ENCODE assay signal across 12 mouse cellular contexts in the genomic region with DNA sequence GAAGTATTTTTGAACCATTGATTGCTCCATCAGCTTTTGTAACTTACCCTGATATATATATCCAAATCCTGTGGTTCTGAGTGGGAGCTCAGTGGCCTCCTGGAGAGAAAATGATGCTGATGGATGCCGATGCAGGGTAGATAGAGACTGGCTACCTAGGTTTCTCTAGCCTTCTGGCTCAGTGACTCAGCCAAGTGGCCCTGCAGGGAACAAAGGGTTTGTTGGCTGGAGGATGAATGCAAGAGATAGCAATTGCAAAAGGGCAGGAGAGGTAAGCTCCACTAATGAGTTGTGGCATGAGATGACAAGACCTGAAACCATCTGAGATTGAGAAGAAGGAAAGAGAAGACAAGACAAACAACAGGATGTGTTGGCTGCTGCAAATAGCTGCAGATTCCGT.
"Had no signal": no experiment of that assay in that cellular context is flagged by ENCODE, and none has a peak within 500 bp of the region (broad histone marks: within the 10 kb centered on the region; RNA-seq: fewer than 3 reads in every experiment).

No protein-coding gene starts in this region.

- H3K9me3 ChIP-seq: liver, embryonic 13.5 days had no signal

- H3K9ac ChIP-seq: liver, embryonic 13.5 days had no signal

- H3K4me3 ChIP-seq: liver, embryonic 13.5 days had no signal

- H3K27ac ChIP-seq: liver, embryonic 13.5 days had no signal

- H3K4me2 ChIP-seq: liver, embryonic 13.5 days; midbrain, embryonic 11.5 days had no signal

- H3K4me1 ChIP-seq: liver, embryonic 13.5 days had no signal

- H3K27me3 ChIP-seq: liver, embryonic 13.5 days had no signal

- DNase-seq: kidney, adult 9 months; kidney, postnatal 14 days; kidney, postnatal 4 days; liver, embryonic 13.5 days; lung, adult 2 months; lung, postnatal 14 days; lung, postnatal 4 days; midbrain, embryonic 14.5 days; right cerebral cortex, postnatal 25 days; thymus, adult 18-20 months; thymus, postnatal 36 days had no signal

- H3K36me3 ChIP-seq: liver, embryonic 13.5 days had no signal
